Mouse (Mus musculus) liver, embryonic 16.5 days (tissue): ENCODE results near the gene Fam83e. TPM values are rescaled to one million over a fixed set of nuclear protein-coding genes. Genes with fewer than 3 reads are reported as not detected.
A peak's percentile ranks its signal among the peaks of the same experiment; 100 is the strongest.

ENCODE experiments used
- ATAC-seq: fragments of 200-750 bp; cut with Nextera tagmentation; 2 replicates; pipeline ENCODE4 v1.8.0; 2017; ENCODE audit warnings: low read depth, mild to moderate bottlenecking, moderate number of reproducible peaks, moderate library complexity
- H3K27ac ChIP-seq: fragments of 300-500 bp; sonication (generic); 2 replicates; pipeline ENCODE4 v1.5.1; 2014; ENCODE audit warnings: mild to moderate bottlenecking, low read length
- H3K27me3 ChIP-seq: fragments of 300-500 bp; sonication (generic); 2 replicates; pipeline ENCODE4 v1.6.1; 2014; ENCODE audit warnings: low read depth, low read length, mixed read lengths; ENCODE audit not compliant: control insufficient read depth, insufficient read depth
- H3K36me3 ChIP-seq: fragments of 300-500 bp; sonication (generic); 2 replicates; pipeline ENCODE4 v1.6.1; 2014; ENCODE audit warnings: mild to moderate bottlenecking; ENCODE audit not compliant: control insufficient read depth, insufficient read depth
- H3K4me1 ChIP-seq: fragments of 300-500 bp; sonication (generic); 2 replicates; pipeline ENCODE4 v1.6.1; 2014; ENCODE audit warnings: low read depth, low read length, mixed read lengths; ENCODE audit not compliant: control insufficient read depth
- H3K4me2 ChIP-seq: fragments of 300-500 bp; sonication (generic); 2 replicates; pipeline ENCODE4 v1.6.1; 2014; ENCODE audit warnings: low read depth, low read length, mixed read lengths
- H3K4me3 ChIP-seq: fragments of 300-500 bp; sonication (generic); 2 replicates; pipeline ENCODE4 v1.5.1; 2014; ENCODE audit warnings: low read depth, mild to moderate bottlenecking, low read length
- H3K9ac ChIP-seq: fragments of 300-500 bp; sonication (generic); 2 replicates; pipeline ENCODE4 v1.6.1; 2014; ENCODE audit warnings: low read depth, low read length
- H3K9me3 ChIP-seq: fragments of 300-500 bp; sonication (generic); replicated peaks from 2 replicates; pipeline ENCODE4 v1.6.1; 2016; ENCODE audit warnings: low read length; ENCODE audit not compliant: control insufficient read depth
- WGBS: fragments of 180-500 bp; shearing (Covaris S2); extraction: QIAGEN DNeasy Blood & Tissue Kit; methylation state at CpG from one replicate; pipeline ENCODE4 v1.1.7; 2014; ENCODE audit not compliant: insufficient replicate concordance; 5-methylcytosine and 5-hydroxymethylcytosine counted together
- polyA plus RNA-seq: library from polyadenylated mRNA; unstranded; fragments of >200 nt; fragmentation: Nextera tagmentation; extraction: Ambion mirVana; gene quantifications from 2 replicates; pipeline ENCODE4 v1.2.1, GENCODE M21; 2015

Gene Fam83e
- polyA plus RNA-seq, 1 experiment from 2014 or later: 0.30 TPM

- H3K9ac ChIP-seq: no peak overlapping the region
- WGBS: 64% methylated on average over 10 of the region's 10 CpGs
- H3K4me2 ChIP-seq: no peak overlapping the region
- H3K27me3 ChIP-seq: no peaks in the 10 kb centered on the region
- no peaks in the 10 kb centered on the region for H3K4me1 ChIP-seq
- ATAC-seq: no peak
- H3K9me3 ChIP-seq: no peaks in the 10 kb centered on the region
- H3K4me3 ChIP-seq: no peak overlapping the region
- no peaks in the 10 kb centered on the region for H3K36me3 ChIP-seq
- H3K27ac ChIP-seq: no peak overlapping the region
These were observed 18.8 kb downstream of the Fam83e start for GRCm38 (mm10) chr7:45739820-45740219.

GRCm38 (mm10) chr7:45741308-45741707 lies 20.3 kb downstream of the Fam83e start:
- no peak overlapping the region for H3K4me3 ChIP-seq
- no peaks in the 10 kb centered on the region for H3K4me1 ChIP-seq
- H3K27me3 ChIP-seq: no peaks in the 10 kb centered on the region
- H3K9ac ChIP-seq: no peak overlapping the region
- H3K4me2 ChIP-seq: no peak overlapping the region
- no peaks in the 10 kb centered on the region for H3K9me3 ChIP-seq
- 27% methylated on average over 12 of the region's 12 CpGs for WGBS
- no peak overlapping the region for H3K27ac ChIP-seq
- H3K36me3 ChIP-seq: no peaks in the 10 kb centered on the region
- no peak for ATAC-seq

- H3K27ac ChIP-seq: no peak overlapping the region
- no peak overlapping the region for H3K9ac ChIP-seq
- H3K27me3 ChIP-seq: no peaks in the 10 kb centered on the region
- no peaks in the 10 kb centered on the region for H3K4me1 ChIP-seq
- no peak for ATAC-seq
- no peaks in the 10 kb centered on the region for H3K36me3 ChIP-seq
- H3K9me3 ChIP-seq: no peaks in the 10 kb centered on the region
- H3K4me3 ChIP-seq: peak overlapping the region; percentile 1; the same call in 1 of the 2 replicates
- WGBS: 21% methylated on average over 11 of the region's 11 CpGs
- H3K4me2 ChIP-seq: peak overlapping the region; percentile 35; the same call in 1 of the 2 replicates
These were observed 20.8 kb downstream of the Fam83e start for GRCm38 (mm10) chr7:45741777-45742176.

- Histone ChIP-seq H3K27me3 (no peaks in the 10 kb centered on the region), H3K9ac (no peak overlapping the region), H3K4me1 (no peaks in the 10 kb centered on the region), H3K27ac (no peak overlapping the region), H3K4me2 (peak overlapping the region; percentile 35; the same call in 1 of the 2 replicates), H3K36me3 (no peaks in the 10 kb centered on the region), H3K9me3 (no peaks in the 10 kb centered on the region), H3K4me3 (peak overlapping the region; percentile 1; the same call in 1 of the 2 replicates)
- no peak for ATAC-seq
- WGBS: 21% methylated on average over 19 of the region's 19 CpGs
These were observed 21.3 kb downstream of the Fam83e start for GRCm38 (mm10) chr7:45742338-45742737.

GRCm38 (mm10) chr7:45744387-45744786 lies 23.4 kb downstream of the Fam83e start:
- no peaks in the 10 kb centered on the region for H3K27me3 ChIP-seq
- no peaks in the 10 kb centered on the region for H3K9me3 ChIP-seq
- no peak overlapping the region for H3K4me3 ChIP-seq
- 38% methylated on average over 2 of the region's 2 CpGs for WGBS
- no peaks in the 10 kb centered on the region for H3K4me1 ChIP-seq
- no peaks in the 10 kb centered on the region for H3K36me3 ChIP-seq
- no peak overlapping the region for H3K4me2 ChIP-seq
- no peak overlapping the region for H3K27ac ChIP-seq
- 0 out of 2 replicates have a peak, but pooled peaks have one; percentile 24 for ATAC-seq
- no peak overlapping the region for H3K9ac ChIP-seq

- Histone ChIP-seq H3K9ac (no peak overlapping the region), H3K4me3 (no peak overlapping the region), H3K27ac (no peak overlapping the region), H3K4me1 (no peaks in the 10 kb centered on the region), H3K27me3 (no peaks in the 10 kb centered on the region), H3K36me3 (no peaks in the 10 kb centered on the region), H3K9me3 (no peaks in the 10 kb centered on the region), H3K4me2 (no peak overlapping the region)
- no peak for ATAC-seq
- 61% methylated on average over 6 of the region's 6 CpGs for WGBS
These were observed 25.5 kb downstream of the Fam83e start for GRCm38 (mm10) chr7:45746518-45746917.

- no peaks in the 10 kb centered on the region for H3K9me3 ChIP-seq
- H3K36me3 ChIP-seq: no peaks in the 10 kb centered on the region
- WGBS: 69% methylated on average over 5 of the region's 5 CpGs
- H3K4me3 ChIP-seq: no peak overlapping the region
- no peak for ATAC-seq
- H3K4me1 ChIP-seq: no peaks in the 10 kb centered on the region
- H3K27me3 ChIP-seq: no peaks in the 10 kb centered on the region
- no peak overlapping the region for H3K27ac ChIP-seq
- H3K4me2 ChIP-seq: no peak overlapping the region
- no peak overlapping the region for H3K9ac ChIP-seq
These were observed 26.4 kb downstream of the Fam83e start for GRCm38 (mm10) chr7:45747450-45747849.

GRCm38 (mm10) chr7:45748110-45748509 lies 27.1 kb downstream of the Fam83e start:
- H3K4me2 ChIP-seq: no peak overlapping the region
- no peaks in the 10 kb centered on the region for H3K36me3 ChIP-seq
- WGBS: 35% methylated on average over 7 of the region's 7 CpGs
- no peaks in the 10 kb centered on the region for H3K27me3 ChIP-seq
- no peak for ATAC-seq
- H3K27ac ChIP-seq: no peak overlapping the region
- H3K4me1 ChIP-seq: no peaks in the 10 kb centered on the region
- H3K9ac ChIP-seq: no peak overlapping the region
- H3K4me3 ChIP-seq: no peak overlapping the region
- H3K9me3 ChIP-seq: no peaks in the 10 kb centered on the region

- no peak overlapping the region for H3K4me3 ChIP-seq
- H3K9me3 ChIP-seq: no peaks in the 10 kb centered on the region
- H3K36me3 ChIP-seq: no peaks in the 10 kb centered on the region
- no peaks in the 10 kb centered on the region for H3K27me3 ChIP-seq
- H3K4me1 ChIP-seq: no peaks in the 10 kb centered on the region
- H3K27ac ChIP-seq: no peak overlapping the region
- no peak overlapping the region for H3K9ac ChIP-seq
- no peak for ATAC-seq
- WGBS: 40% methylated on average over 10 of the region's 10 CpGs
- no peak overlapping the region for H3K4me2 ChIP-seq
These were observed 28.4 kb downstream of the Fam83e start for GRCm38 (mm10) chr7:45749401-45749800.
